Mouse (Mus musculus) erythroblast, embryonic 14.5 days (primary cell): ENCODE data around the gene Rnf152.

ENCODE experiments used
- GATA1 ChIP-seq: IDR thresholded peaks from 2 replicates; pipeline ENCODE4 v1.6.1; 2012; ENCODE audit warnings: low read length, inconsistent platforms, mixed read lengths
- TAL1 ChIP-seq: IDR thresholded peaks from 3 replicates; pipeline ENCODE4 v1.6.1; 2012; ENCODE audit warnings: low read length, inconsistent platforms, mixed read lengths

DNA sequence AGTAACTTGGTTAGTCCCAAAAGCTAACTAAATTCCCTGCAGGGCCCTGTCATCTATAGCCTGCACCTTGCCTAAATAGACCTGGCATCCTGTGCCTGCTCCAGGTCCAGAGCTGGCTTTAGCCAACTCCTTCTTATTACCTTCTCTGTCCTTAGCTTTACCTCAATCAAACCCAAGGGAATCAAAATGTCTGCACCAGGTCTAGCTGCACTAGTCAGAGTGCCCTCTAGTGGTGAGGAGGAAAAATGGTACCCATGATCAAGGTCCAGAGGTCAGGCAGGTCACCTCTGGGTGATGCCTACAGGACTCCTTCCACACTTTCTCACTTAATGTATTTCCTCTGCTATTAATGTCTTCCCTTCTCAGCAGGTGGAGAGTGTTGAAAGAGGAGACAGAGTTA is 6.2 kb upstream of the Rnf152 start:
- no peak for TF ChIP-seq GATA1
- TF ChIP-seq TAL1, result no peak
